Mouse (Mus musculus) frontal cortex, adult 2 months (tissue): ENCODE measurements around the gene Tas2r117. TPM values are rescaled to one million over a fixed set of nuclear protein-coding genes. Genes with fewer than 3 reads are reported as not detected.

ENCODE experiments used
- DNase-seq, 2 experiments: peaks; one replicate each; pipeline ENCODE4 v3.0.0; 2022; ENCODE audit warnings: low spot score in 1 of 2; ENCODE audit errors: extremely low spot score in 1 of 2
- polyA plus RNA-seq: library from polyadenylated mRNA; depleted of rRNA; stranded (reverse); fragments of >200 nt; gene quantifications from 2 replicates; pipeline ENCODE4 v1.2.3, GENCODE M21; 2012; rRNA removed

Tas2r117 gene
- polyA plus RNA-seq: not detected in 2 replicates

DNA sequence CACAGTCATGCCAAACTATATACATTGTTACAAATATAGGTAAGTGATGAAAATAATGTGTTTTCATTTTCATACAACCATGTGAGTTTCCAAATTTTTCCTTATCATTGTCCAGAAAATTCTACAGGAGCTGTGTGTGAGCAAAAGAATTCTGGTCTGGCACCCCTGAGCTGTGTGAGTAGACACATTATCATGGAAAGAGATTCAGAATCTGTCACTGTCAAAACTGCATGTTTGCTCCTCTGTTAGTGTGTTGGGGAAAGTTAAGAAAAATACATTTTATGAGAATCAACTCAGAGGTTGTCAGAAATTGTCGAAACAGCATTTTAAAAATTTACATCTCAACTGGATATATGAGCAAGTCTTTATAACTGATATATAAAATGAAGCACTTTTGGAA, at the start of gene Tas2r117:
Gene Tas2r117, plus strand, starts transcription at position 301 of the 400 bp plus-strand sequence.
- DNase-seq: no peak

DNA sequence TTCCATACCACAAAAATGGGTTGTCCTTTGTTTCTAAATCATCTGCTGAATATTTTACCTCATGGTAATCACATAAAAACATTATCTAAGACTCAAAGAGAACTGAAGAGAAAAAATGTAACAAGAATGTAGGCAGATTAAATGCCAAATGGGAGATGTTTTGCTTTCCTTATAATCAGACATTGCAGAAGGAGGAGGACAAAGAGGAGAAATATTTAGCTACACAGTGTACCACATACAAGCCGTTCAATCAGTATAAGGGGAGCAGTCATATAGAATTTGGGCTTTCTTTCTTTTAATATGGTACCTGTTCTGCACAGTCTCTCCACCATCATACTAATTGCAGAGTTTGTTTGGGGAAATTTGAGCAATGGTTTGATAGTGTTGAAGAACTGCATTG, 48.2 kb upstream of the Tas2r117 start, which contains the start of gene Tas2r124:
Gene Tas2r124, plus strand, starts transcription at position 301 of the 400 bp plus-strand sequence.
- DNase-seq: no peak

GRCm38 (mm10) chr6:132761831-132762230, 40.8 kb upstream of the Tas2r117 start, which contains the start of gene Tas2r102:
Gene Tas2r102, plus strand, starts transcription at chr6:132762131.
- DNase-seq: no peak

GRCm38 (mm10) chr6:132778062-132778461, 24.6 kb upstream of the Tas2r117 start, which contains the start of gene Tas2r136:
Gene Tas2r136, minus strand, starts transcription at chr6:132778162.
- no peak for DNase-seq

DNA sequence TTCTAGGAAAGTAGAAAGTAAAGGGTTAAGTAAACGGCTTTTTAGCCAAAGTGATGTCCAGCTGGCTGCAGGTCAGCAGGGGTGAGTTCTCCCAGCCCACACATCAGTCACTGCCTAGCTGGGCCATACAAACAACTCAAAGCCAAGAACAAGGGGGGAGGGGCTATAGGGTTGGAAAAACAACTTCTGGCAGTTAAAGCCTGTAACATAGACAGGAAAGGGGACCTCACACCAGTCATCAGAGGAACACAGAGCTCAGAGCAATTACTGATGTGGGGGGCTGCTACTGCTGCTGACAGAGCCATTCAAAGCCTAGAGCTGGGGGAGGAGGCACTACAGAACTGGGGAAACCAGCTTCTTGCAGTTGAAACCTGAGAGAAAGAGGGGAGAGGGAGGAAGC, 7.2 kb upstream of the Tas2r117 start:
- DNase-seq: no peak

DNA sequence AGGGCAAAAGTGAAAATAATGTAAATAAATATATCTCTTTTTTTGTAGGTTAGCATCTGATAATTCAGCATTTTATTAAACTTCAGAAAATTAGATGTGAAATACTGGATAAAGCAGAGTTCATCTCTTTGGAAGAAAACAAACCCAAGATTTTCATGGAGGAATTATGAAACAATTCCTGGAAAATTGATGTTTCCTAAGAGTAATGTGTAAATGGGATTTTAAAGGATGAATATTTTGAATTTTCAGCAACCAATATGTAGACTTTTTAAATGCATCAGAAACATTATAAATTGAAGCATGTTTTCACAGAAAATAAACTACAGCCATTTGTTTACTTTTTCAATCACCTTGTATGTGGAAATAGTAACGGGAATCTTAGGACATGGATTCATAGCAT, 44.2 kb downstream of the Tas2r117 start, which contains the start of gene Tas2r123:
Gene Tas2r123, plus strand, starts transcription at position 301 of the 400 bp plus-strand sequence.
- no peak for DNase-seq

Other genes with a start within 250 kb of the Tas2r117 start
- gene Prh1, start 233.0 kb upstream of the Tas2r117 start, polyA plus RNA-seq: not detected in 2 replicates
- gene Prp2, start 206.9 kb upstream of the Tas2r117 start, polyA plus RNA-seq: not detected in 2 replicates
- not detected in 2 replicates for gene A630073D07Rik, start 151.3 kb upstream of the Tas2r117 start, polyA plus RNA-seq
- gene Tas2r120, start 145.9 kb upstream of the Tas2r117 start, polyA plus RNA-seq: not detected in 2 replicates
- not detected in 2 replicates for gene Tas2r121, start 101.8 kb upstream of the Tas2r117 start, polyA plus RNA-seq
- not detected in 2 replicates for gene Tas2r122, start 90.9 kb upstream of the Tas2r117 start, polyA plus RNA-seq
- not detected in 2 replicates for gene Tas2r115, start 64.8 kb upstream of the Tas2r117 start, polyA plus RNA-seq
- not detected in 2 replicates for gene Tas2r124, start 48.1 kb upstream of the Tas2r117 start, polyA plus RNA-seq
- not detected in 2 replicates for gene Tas2r102, start 40.7 kb upstream of the Tas2r117 start, polyA plus RNA-seq
- gene Tas2r136, start 24.7 kb upstream of the Tas2r117 start, polyA plus RNA-seq: not detected in 2 replicates
- gene Tas2r123, start 44.3 kb downstream of the Tas2r117 start, polyA plus RNA-seq: not detected in 2 replicates
- gene Tas2r116, start 52.6 kb downstream of the Tas2r117 start, polyA plus RNA-seq: not detected in 2 replicates
- gene Tas2r110, start 65.2 kb downstream of the Tas2r117 start, polyA plus RNA-seq: not detected in 2 replicates
- gene Tas2r113, start 90.2 kb downstream of the Tas2r117 start, polyA plus RNA-seq: not detected in 2 replicates
- not detected in 2 replicates for gene Tas2r125, start 106.8 kb downstream of the Tas2r117 start, polyA plus RNA-seq
- not detected in 2 replicates for gene Tas2r129, start 148.3 kb downstream of the Tas2r117 start, polyA plus RNA-seq
- gene Tas2r131, start 155.1 kb downstream of the Tas2r117 start, polyA plus RNA-seq: not detected in 2 replicates
- not detected in 2 replicates for gene Tas2r109, start 178.1 kb downstream of the Tas2r117 start, polyA plus RNA-seq
- not detected in 2 replicates for gene Tas2r103, start 234.3 kb downstream of the Tas2r117 start, polyA plus RNA-seq